Mouse (Mus musculus) v-Abl transformed pro-B cells (cell line): ENCODE results near the gene Foxo3.

Experiments used
- in situ Hi-C, 2 experiments: fragments of 400-800 bp; cut with MboI; formaldehyde crosslinking; loops; one replicate each; pipeline ENCODE4 v1.15.1; 2025; ENCODE audit not compliant: unreplicated experiment in 2 of 2

Foxo3 gene

DNA sequence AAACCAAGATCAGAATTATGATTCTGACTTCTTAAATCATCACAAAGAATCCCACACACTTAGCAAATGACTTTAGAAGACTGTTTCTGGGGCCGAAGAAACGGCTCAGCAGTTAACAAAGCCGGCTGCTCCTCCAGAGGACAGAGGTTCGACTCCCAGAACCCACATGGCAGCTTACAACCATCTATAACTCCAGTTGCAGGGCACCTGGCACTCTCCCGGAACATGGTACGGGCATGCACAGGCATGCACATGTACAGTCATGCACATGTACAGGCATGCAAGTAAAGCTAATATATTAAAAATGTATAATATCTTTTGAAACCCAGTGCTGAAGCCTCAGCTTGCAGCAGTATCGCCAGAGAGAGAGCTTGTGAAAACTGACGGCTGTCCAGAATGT lies 15.5 kb downstream of the Foxo3 start:
- in situ Hi-C loops, result no loop called here

DNA sequence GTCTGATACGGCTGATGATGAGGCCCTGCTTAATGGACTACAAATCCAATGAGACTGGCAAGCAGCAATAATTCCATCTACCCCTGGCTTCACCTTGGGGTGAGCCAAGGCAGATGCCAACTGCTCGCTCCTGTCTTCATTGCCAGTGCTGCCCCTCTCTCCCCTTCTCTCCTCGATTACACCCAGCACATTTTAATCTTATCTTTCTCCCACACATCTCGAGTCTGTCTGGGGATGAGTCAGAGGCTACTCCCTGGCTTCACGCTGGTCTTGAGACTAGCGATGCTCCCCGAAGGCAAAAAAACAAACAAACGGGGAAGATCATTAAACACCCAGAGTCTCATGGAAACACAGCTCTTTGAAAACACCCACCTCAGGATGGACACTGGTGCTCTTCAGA lies 16.0 kb downstream of the Foxo3 start:
- in situ Hi-C loops, result no loop called here

DNA sequence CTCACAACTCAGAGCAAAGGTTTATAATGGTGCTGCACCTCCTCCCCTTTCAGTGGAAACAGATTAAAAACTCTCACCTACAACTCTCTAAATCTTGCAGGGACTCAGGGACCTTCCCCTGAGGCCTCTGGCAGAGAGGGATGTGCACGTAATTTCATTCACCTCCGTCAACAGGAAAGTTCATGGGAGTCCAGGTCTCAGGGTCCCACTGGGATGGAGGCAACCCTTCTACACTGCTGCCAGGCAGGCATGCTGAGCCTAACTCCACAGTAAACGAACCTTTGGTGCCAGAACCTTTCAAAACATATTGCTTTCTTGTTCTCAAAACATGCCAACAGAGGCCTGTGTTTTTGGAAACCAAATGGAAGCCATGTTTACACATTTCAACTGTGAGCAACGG lies 17.0 kb downstream of the Foxo3 start:
- in situ Hi-C loops, result no loop called here

DNA sequence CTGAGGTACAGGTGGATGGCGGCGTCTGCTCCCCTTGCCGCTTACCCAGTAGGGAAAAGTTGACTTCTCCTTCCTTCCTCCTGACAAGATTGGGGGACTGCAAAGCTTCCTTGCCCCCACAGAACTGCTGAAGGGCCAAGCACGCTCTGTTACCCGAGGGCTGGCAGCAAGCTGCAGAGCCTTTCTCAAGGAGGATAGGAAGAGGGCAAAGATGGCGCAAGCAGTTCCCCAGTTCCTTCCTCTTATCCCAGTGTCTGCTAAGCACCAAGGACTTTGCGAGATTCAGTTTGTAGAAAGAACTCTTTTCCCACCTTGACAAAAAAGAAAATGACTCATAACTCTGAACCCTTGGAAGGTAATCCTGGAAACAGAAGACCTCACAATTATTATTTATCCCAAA lies 18.6 kb downstream of the Foxo3 start:
- in situ Hi-C loops, result no loop called here

DNA sequence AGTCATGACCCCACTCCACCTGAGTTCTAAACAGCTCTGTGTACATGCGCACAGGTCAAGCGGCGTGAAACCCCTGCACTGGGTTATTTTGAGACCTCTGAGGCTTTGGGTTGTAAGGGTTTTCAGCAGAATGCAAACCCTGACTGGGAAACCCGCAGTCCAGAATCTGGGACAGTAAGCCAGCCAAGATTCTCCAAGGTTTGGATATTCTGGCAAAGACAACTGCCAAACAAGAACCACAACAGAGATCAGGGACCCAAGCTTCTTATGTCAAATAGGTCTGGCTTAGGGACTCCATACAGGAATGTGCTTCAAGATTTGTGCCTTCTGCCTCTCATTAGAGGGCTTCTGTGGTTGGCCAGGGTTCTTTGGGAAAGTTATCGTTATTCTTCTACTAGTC lies 21.8 kb downstream of the Foxo3 start:
- in situ Hi-C loops, result no loop called here

DNA sequence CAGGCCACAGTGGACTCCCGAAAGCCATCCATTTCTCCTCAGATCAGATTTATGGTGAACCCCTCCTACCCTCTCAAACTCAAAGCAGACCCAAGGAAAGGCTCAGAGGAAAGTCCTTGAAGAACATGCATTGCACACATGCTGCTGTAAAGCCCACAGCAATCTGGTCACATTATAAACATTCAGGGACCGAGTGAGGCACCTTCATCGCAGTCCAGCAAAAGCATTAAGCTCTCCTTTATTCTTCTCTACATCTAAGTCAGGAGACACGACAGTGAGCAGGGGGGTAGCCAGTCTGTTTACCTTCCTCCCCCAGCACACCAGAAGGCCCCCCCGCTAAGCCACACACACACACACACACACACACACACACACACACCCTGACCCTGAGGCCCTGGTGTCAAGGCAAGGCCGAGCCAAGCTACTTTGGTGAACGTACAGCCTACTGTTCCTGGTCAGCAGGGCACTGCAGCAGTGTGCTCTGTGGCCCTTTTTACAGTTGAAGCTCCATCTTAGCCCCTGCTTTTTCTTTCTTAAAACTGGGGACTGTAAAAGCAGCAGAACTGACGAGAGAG lies 24.7 kb downstream of the Foxo3 start:
- in situ Hi-C loops, result no loop called here

DNA sequence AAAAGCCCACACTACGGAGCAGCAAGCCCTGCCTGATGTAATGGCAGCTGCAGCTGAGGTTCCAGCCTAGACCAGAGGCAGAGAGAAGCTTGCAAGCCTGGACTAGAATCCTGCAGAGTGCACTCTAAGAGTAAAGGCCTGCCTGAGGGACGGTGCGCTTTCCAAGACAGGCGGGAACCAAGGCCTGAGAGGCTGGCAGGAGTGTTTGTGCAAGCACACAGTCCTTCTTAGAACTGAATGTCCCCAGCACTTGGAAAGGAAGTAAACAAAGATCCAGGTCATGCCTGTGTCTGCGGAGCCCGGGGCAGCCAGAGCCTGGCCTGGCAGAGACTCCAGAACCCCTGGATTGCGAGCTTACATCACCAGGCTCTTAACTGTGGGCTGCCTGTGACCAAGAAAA lies 25.4 kb downstream of the Foxo3 start:
- in situ Hi-C loops, result no loop called here

DNA sequence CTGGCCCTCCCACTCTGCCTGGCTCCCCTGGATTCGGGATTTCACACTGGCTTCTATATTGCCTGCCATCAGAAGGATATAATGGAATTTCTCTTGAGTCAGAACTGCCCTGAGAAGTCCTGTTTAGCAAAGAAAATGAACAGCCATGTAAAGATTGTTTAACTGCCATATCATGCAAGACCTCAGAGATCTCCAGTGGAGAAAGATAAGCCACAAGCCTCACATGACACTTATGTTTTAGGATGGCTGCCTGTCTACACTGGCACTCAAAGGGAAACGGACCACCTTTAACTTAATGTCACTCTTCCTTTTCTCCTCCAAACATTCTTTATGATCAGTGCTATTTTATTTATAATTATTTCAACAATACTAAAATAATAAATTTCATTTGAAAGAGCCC lies 26.6 kb downstream of the Foxo3 start:
- in situ Hi-C loops, result no loop called here

DNA sequence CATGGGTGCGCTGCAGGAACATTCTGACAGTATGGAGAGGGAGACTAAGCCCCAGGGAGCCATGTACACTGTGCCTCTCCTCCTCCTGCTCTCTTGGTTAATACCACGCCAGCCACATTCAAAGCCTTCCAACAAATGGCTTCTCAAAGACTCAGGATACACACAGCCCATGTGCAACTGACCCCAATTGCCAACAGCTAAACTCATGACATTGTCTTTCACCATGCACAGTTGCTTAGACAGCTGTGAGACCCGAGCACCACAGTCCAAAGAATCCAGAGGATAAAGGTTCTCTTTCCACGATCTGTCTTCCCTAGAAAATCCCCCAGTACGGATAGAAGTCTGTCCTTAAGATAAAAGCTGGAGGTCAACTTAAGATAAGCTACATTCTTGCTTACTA lies 27.9 kb downstream of the Foxo3 start:
- in situ Hi-C loops, result no loop called here

DNA sequence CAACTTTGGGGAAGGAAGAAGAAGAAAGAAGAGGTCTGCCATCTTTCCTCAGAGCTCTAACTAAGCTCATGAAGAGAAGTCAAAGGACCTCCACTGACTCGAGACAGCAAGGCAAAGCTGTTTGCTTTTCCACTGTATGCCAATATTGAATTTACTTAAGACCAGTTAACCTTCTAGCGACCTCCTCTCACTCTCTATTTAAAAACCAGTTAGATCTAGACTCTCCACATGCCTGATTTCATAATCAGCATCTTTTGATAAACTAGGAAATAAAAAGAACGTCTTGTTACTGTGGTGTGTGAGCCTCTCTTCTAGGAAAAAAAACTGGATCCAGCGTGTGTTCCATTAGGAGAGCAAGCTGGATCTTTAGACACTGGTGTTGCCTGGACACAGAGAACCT lies 28.4 kb downstream of the Foxo3 start:
- in situ Hi-C loops, result no loop called here

DNA sequence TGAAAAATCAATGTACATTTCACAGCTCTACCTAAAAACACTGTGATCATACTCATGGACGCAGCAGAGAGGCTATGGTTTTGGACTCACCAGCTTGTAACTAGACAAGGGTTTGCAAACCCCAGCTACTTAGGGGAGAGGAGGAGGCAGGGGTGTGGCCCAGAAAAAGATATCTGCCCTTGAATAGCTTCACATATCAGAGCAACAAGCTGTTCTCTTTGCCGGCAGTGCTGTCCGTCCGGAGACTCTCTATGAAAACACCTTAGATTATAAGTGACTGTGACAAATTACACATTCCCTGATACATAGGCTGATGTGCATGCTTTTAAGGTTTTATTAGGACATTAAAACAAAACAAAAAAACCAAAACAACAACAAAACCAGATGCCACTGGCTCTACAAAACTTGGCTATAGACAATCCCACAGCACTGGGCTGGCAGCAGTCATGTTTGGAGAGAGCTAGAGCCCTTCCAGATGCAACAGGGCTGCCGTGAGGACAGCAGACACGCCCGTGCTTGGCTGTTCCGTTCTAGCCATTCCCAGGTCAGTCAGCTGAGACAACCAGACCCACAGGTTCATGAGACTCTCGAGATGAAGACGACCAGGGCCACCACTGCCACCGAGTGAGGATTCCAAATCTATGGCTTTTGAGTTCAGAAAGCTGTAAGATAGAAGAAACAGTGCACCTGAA lies 29.3 kb downstream of the Foxo3 start:
- in situ Hi-C loops, result no loop called here

DNA sequence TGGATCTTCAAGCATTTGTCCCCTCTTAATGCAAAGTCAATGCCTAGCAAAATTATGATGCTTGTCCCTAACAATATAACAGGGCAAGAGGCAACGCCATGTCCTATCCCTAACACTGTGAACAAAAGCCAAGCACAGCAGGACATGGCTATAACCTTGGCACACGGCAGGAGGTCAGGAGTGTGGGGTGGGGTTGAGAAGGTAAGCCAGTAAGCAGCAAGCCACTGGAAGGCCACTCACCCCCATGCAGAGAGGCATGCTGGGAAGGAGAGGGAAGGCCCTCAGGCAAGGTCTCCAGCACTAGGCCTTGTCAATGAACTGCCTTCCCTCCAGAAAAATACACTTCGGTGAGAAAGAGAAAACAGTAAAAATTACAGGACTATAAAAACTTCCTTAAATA lies 30.1 kb downstream of the Foxo3 start:
- in situ Hi-C loops, result no loop called here

DNA sequence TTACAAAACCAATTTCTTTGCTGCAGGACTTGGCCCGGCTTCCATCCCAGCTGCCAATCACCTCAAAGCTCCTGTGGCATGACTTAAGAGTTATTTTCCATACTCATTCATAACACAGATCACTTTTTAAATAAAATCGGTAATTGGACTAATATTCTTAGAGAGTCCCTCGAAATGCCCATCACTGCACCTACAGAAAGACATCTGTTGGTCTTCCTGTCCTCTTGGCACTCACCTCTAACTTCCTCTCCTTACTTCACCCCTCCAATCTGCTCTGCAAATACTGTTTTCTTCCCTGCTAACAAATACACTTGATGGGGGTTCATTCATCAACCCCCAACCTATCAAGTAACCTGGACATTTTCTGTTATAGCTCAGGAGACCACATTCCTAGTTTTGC lies 30.9 kb downstream of the Foxo3 start:
- in situ Hi-C loops, result no loop called here

DNA sequence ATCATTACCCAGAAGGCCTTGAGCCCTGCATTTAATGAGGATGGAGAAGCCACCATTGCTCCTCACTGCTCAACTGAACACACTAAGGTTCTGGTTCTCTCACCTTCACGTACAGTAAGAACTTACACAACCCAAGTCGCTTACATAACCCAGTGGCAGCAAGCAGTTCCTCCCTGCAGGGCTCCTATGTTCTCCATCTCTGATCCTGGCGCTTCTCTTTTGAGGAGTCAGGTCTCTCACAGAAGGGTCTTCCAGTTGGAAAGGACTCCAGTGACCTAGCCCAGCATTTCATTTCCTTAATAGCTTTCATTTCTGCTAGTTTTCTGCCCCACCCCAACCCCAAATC lies 31.3 kb downstream of the Foxo3 start:
- in situ Hi-C loops, result no loop called here

DNA sequence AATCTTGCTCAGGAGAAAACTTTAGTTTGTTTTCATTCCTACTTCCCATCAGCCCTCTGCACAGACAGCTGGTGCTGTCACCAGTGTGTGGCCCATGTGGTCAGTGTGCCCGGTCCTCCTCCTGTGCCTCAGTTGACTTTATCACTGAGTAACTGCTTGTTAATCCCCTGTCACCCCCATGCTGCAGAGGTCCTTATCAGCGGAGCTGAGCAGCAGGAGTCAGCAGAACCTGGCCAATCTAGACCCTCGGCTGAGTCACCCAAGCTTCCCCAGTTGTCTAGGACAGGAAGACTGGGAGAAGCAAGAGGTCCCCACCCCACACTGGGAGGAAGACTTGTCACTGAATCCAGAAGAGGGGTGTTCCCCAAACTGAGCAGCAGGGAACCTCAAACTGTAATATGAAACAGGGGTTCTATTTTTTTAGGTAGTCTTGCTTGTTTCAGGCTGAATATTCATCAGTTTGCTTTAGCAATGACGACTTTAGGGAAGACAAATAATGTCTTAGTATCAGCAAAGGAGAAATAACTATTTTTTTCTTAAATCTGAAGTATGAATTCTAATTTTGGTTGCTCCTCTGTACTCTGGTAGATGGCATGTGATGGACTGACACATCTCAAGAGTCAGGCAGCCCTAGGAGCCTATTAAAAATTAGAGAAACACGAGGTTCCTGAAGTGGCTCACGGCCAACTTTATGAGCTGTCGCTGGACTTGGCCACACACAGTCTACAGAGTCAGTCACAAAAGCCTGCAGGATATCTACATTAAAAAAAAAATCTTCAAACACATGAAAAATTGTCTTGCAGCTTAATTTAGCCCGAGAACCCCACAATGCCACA lies 31.9 kb downstream of the Foxo3 start:
- in situ Hi-C loops, result no loop called here

DNA sequence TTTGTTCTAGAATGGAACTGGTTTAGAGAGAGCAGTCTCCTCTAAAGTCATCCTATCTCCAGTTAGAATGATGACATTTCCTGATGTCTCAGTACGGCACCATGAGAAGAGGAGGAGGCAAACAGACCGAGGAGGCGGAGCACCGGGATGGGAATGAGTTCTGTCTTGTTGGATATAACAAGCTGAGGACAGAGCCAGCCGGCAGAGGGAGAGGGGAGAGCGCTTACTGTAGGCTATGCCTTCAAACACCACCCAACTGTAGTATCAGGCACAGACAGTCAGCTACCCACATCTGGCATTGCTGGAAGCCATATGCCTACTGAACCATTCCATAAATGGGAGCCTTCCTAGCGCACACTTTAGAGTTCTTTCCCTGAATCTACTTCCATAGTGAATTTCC lies 32.6 kb downstream of the Foxo3 start:
- in situ Hi-C loops, result no loop called here

DNA sequence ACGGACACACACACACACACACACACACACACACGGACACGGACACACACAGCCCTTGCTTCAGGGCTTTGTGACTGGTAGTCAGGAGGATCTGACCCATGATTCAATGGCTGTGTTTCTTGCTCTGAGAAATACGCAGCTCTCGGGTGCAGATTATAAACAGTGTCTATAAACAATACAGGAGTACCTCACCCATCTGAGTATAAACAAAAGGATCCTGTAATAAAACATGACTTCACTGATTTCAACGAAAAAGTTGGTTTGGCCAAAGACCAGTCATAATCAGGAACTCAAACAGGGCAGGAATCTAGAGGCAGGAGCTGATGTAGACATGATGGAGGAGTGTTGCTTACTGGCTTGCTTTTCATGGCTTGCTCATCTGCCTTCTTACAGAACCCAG lies 34.1 kb downstream of the Foxo3 start:
- in situ Hi-C loops, result no loop called here

DNA sequence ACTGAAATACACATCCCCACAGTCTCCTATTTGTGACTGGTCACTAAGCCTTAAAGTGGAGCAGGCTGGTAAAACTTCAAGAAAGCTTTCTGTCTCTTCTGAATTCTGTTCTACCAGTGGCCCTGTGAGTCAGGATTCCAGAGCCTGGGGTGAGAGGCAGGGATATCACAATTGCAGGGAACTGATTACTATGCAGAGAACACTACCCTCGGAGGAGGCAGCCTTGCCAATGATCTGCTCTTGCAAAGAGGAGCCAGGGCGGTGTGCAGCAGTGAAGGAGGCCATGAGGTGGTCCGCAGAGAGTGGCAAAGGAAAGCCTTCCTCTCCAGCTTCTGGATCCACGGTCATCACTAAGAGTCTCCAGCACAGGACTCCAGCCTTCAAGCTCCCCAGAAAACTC lies 34.8 kb downstream of the Foxo3 start:
- in situ Hi-C loops, result no loop called here

DNA sequence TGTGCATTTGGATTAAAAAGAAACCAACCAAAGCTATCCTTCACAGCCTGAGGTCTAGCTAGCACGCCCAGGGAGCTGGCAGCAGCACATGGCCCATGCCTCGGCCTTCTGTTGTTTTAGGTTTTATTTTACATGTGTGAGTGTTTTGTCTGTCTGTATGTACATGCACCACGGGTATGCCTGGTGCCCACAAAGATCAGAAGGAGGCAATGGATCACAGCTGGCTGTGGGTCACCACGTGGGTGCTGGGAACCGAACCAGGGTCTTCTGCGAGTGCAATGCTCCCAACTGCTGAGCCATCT lies 36.8 kb downstream of the Foxo3 start:
- in situ Hi-C loops, result no loop called here

DNA sequence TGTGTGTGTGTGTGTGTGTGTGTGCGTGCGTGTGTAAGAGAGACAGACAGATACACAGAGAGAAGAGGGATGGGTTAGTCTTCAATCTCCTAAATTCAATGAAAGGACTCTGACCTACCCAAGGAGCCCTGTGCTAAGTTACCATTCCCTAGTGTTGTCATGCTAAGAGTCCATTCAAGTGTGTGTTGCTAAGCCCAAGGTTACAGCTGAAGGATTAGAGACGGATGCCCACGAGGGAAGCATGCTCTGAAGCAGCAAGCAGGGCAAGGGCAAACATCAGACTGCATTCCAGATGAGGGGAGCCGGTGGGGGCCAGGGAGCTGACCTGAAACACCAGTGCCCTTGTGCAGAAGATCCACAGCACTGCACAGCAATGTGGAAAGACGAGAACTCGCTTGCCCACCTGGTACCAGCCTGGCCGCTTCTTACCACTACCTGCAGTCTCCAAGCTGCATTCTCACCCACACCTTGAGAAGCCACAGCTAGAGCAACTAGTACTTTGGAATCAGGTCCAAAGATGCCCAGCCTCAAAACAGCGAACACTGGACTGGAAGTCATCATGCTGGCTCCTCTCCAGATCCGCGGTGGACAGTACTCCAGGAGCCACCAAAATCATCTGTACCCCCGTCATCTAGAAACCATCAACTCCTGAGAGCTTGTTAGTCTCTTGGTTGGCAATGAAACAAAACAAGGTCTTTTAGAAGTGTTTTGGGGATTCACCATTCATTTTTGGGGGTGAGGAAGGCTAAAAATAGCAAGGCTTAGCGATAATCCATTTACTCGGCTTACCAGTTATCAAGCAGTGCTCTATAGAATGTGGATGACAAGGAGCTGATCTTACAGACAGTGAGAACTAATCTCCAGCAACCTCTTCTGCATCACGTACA lies 37.4 kb downstream of the Foxo3 start:
- in situ Hi-C loops, result no loop called here

DNA sequence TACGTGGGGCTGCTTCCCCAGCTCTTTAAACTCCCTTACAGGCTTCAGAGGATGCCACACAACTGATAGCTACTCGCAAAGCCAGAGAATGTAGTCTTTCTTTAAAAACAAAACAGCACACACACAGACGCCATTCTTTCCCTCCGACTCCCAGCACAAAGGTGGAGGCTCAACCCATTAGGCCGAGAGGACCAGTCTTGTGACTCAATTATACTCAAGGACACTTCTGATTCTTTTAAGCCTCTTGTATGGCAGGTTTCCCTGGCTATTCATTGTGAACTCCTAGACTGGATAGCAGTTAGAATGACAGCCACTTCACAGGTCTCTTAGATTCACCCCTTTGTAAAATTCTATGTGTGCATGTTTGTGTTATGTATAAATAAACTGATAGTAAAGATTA lies 38.3 kb downstream of the Foxo3 start:
- in situ Hi-C loops, result no loop called here
